Mouse (Mus musculus) MN1 (cell line): Measurements from ENCODE around the gene Csad.

Experiments
- DNase-seq: peaks from one replicate; pipeline ENCODE4 v3.0.0-alpha.2; 2016; ENCODE audit warnings: low spot score

The Csad gene

GRCm38 (mm10) chr15:102204674-102205505 lies at the start of gene Csad:
Gene Csad, minus strand, starts transcription at chr15:102204724.
- DNase-seq, result peak; percentile 43

DNA sequence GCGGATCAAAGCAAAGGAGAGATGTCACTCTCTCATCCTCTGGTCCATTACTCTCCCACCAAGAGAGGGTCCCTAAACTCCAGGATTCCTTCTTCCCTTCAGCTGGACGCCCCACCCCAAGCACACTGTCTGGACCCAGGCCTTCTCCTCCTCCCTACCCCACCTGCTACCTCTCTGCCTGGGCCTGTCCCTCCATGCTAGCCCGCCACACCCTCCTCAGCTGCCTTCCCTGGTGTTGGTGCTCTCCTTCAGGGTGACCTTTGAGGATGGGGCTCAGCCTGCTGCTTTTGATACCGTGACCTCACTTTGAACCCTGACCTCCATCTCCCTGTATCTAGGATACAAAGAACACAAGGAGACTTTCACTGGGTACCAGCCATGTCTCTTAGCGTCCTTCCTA lies 46.0 kb upstream of the Csad start:
- no peak for DNase-seq

GRCm38 (mm10) chr15:102249967-102250366 lies 45.4 kb upstream of the Csad start:
- no peak for DNase-seq

DNA sequence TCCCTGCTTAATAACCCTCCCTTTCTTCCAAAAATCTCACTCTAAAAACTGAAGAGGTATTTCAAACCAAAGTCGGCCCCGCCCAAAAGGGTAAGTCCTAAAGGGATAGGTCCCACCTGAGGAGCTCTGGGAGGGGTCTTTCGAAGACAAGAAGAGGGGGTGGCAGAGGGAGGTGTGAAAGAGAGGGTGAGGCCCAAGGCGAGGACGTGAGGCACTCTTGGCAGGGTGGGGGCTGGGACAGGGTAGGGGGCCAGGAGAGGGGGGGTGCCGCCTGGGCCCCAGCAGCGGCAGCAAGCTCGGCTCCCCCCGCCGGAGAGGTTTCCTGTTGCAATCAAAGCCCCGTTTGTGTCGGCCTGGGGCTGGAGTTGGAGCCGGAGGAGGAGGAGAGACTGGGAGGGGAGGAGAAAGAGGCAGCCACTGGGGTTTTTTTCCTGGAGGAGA lies 44.7 kb upstream of the Csad start:
- peak; percentile 49 for DNase-seq

GRCm38 (mm10) chr15:102248812-102249191 lies 44.3 kb upstream of the Csad start:
- DNase-seq, result peak; percentile 70

DNA sequence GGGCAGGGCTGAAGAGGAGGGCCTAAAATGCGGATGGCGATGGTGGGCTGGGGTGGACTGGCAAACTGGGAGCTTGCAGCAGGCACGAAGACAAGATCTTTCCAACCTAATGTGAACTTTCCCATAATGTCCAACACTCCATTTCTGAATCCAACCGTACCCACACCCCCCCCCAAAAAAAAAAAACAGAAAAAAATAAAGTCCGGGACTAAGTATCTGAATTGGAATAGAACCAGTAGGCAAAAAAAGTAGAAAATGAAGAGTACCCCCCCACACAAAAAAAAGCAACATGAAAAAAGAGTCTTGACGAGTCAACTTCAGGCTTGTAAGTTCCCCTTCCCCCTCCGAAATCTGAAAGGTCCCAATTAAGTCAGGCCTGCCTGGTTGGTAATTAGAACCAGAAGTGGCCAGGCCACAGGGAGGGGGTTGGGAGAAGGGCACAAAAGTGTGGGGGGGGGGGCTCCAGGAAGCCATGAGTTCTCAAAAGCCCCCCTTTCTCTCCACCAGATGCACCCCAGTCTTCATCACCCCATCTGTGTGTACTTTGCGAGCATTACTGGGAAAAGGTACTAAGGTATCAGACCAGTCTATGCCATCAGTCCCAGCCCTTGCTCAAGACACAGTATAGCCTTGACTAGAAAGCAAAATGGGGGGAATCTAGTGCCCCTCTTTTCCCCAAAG lies 43.7 kb upstream of the Csad start:
- peak; percentile 63 for DNase-seq

DNA sequence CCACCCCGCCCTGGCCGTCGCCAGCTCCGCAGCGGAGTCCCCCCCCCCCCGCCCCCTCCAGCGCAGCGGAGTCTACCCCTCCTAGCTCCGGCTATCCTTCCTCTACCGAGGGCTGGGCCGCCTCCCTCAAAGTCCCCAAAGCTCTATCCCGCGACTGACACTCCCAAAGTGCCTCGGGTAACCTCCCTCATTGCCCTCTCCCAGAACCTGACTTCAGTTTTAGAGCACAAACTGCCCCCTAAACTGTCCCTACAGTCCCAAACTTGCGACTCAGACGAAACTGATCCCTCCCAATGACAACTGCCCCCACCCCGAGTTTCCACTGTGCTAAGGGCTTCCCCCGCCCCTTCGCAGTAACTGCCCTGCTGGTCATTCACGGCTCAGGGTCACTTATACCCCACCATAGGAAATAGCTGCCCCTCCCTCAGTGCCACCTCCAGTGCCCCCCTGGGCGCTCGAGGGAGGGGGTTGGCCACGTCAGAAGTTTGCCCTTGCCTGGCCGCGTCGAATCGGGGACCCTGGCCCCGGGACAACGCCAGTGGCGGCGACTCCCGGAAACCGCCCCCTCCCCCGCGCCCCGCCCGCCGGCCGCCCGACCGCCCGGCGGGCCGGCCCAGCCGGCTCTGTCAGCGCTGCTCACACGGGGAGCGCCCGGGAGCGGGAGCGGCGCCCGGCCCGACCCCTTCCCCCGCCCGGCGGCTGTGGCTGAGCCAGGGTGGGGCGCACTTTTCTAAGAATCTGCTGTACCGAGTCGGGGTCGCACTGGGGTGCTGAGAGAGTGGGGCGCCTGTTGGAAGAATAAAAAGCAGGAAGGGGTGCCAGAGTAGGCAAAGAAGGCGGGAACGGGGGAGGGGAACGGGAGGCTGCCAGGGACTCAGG lies 43.0 kb upstream of the Csad start:
- DNase-seq, result peak; percentile 82

DNA sequence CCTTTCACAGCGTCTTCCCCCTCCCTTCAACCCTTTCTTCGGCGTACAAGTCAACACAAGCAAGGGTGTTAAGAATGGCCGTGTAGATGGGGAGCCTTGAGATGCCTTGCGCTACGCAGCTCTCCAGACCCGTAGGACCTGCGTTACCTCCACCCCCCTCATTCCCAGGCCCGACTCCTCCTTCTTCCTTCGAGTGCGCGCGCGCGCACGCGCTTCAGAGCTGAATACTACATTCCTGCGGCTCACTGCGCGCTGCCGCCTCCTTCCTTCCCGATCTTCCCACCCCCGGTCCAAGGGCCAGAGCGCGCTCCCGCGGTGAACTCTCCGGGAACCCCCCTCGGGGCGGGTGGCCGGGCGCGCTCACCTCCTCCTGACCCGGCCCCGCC lies 42.3 kb upstream of the Csad start:
- peak; percentile 97 for DNase-seq

DNA sequence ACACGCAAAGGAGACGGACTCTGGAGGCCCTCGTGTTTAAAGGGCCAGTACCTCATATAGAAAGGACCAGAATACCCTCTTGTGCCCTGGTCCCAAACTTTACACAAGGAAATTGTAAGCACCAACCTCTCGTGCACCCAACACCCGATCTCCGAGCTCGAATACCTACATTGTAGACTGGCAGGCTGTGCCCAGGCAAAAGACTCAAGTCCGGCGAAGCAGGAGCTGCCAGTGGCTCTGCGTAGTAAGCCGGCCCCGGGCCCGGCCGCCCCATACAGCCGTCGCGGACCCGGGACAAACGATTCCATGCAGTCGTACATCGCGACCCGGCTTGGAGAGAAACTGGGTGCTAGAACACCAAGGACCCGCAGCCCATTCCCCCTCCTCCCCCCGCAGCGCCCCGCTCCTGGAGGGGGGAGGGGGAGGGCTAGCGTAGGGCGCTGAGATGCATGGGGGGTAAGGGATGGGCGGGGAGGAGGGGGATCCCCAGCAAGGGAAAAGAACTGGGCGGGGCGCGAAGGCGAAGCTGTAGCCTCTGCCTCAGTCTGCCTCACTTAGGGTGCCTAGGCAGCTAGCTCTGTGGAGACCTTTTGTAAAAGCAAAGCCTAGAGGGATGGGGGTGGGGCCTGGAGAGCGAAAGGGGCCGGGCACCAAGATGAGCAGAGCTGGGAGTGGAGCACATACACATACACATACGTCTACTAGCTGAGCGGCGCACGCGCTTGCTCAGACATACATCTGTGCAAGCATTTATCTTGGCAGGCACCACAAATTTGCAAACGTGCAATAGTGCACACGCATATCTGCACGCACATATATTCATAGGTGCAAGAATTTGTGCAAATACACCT lies 41.6 kb upstream of the Csad start:
- DNase-seq, result peak; percentile 86

GRCm38 (mm10) chr15:102245461-102245881 lies 40.9 kb upstream of the Csad start:
- DNase-seq, result no peak

GRCm38 (mm10) chr15:102244306-102245191 lies 40.0 kb upstream of the Csad start:
- DNase-seq, result no peak

GRCm38 (mm10) chr15:102243229-102244190 lies 39.0 kb upstream of the Csad start:
- peak; percentile 67 for DNase-seq

DNA sequence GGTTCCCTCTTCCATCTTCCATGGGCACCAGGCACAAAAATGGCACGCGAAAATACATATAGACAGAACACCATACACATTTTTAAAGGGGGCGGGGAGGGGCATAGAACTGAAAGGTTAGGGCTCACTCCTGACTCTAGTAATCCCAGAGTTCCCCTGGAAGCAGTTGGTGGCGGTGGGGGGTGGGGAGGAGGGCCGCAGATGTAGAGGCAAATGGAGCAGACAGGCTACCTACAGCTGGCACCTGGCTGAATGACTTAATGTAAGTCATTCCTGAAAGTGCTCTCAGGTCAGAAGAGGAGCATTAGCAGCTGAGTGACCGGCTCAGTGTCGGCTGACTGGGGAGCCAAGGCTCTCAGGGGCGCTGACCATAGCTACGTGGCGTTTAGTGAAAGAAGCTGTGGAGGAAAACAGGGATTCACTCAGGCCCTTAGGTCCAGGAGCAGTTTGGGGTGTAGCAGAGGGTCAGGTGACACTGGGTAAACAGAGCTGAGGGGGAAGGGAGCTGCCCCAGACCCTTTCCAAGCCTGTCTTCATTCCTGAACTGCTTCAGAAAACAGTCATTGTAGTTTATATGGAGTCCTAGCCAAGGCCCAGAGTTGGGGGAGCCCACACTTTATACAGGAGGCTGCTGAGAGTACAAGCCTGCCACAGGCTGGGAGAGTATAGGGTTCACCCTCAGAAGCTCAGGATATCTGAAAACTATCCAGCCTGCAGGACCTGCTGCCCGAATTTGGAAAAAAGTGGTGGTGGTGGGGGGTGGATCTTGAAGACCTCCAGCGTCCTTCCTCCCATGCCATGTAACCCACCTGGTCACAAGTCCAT lies 38.1 kb upstream of the Csad start:
- DNase-seq, result no peak

- DNase-seq, result no peak
These were observed 36.1 kb upstream of the Csad start for GRCm38 (mm10) chr15:102240607-102241006.

DNA sequence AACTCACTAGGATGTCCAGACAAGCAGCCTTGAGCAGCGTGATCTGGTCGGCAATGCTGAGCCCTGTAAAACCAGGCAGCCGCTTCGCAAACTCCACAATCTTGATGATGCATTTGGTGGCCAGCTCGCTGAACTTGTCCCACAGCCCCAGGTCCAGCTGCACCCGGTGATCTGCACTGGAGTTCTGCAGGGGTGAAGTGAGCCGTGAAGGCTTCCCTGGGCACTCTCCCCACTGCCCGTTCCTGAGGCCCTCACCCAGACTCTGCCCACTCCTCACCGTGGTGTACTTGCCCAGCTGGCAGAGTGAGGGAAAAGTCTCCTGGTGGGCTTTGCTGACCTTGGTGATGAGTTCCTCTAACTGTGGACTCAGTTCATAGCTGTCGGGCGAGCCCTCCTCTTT lies 35.3 kb upstream of the Csad start:
- no peak for DNase-seq

DNA sequence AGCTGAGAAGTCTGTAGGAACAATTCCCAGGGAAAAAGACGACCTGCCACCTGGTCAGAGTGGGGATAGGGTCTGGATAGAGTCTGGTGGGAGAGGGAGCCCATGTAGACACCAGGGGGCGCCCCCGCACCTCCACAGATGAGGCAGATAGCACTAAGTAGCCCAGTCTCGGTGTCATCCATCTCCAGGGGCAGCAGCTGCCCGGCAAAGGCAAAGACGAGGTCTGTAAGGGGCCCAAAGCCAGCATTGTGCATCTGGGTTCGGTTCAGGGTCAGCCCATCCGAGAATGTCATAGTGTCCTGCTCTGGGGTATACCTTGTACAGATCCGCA lies 34.7 kb upstream of the Csad start:
- DNase-seq, result peak; percentile 92

GRCm38 (mm10) chr15:102238543-102239259 lies 34.2 kb upstream of the Csad start:
- no peak for DNase-seq
